Mouse (Mus musculus) cortical plate, adult 2 months (tissue): ENCODE data around the gene Gm4756.

Experiments used
- CTCF ChIP-seq: fragments of 200-500 bp; IDR thresholded peaks from 2 replicates; pipeline ENCODE4 v1.5.1; 2011; ENCODE audit warnings: mild to moderate bottlenecking, control low read depth, low read length; ENCODE audit not compliant: insufficient read depth; ENCODE audit errors: extremely low read depth
- POLR2A ChIP-seq: fragments of 200-500 bp; IDR thresholded peaks from 2 replicates; pipeline ENCODE4 v1.6.1; 2011; ENCODE audit warnings: mild to moderate bottlenecking, low read length, control low read depth; ENCODE audit not compliant: insufficient read depth; ENCODE audit errors: extremely low read depth

- no peak for TF ChIP-seq POLR2A
- TF ChIP-seq CTCF = no peak
These were observed 16.6 kb upstream of the Gm4756 start for GRCm38 (mm10) chr12:72666015-72666414.
